In genomic region chr4:101617742-101618141, GRCm38 (mm10) we compare ENCODE assay signal across 21 mouse cellular contexts. TPM values are rescaled to one million over a fixed set of nuclear protein-coding genes. Genes with fewer than 3 reads are reported as not detected.
DNase-seq lines count a peak whose midpoint lies in the region; ATAC-seq and TF ChIP-seq lines count a peak whose summit lies in the region.
"Had no signal": no experiment of that assay in that cellular context is flagged by ENCODE, and none has a peak within 500 bp of the region (broad histone marks: within the 10 kb centered on the region; RNA-seq: fewer than 3 reads in every experiment).

No protein-coding gene starts in this region.

- no peak overlapping the region for H3K4me2 ChIP-seq in kidney, postnatal 0 days (ENCODE audit: low read length)
- H3K4me2 ChIP-seq in midbrain, postnatal 0 days (ENCODE audit: low read depth, low read length, poor library complexity, severe bottlenecking): no peak overlapping the region
- no peak overlapping the region for H3K4me2 ChIP-seq in midbrain, embryonic 14.5 days (ENCODE audit: low read length)
- H3K4me2 ChIP-seq: embryonic facial prominence, embryonic 12.5 days; heart, embryonic 11.5 days; midbrain, embryonic 11.5 days had no signal

- WGBS in cerebellum, adult 2 months: 42% methylated on average over 2 of the region's 2 CpGs
- WGBS in kidney, postnatal 0 days: 66% methylated on average over 2 of the region's 2 CpGs
- 71% methylated on average over 2 of the region's 2 CpGs for WGBS in midbrain, postnatal 0 days
- WGBS in midbrain, embryonic 14.5 days: 71% methylated on average over 2 of the region's 2 CpGs

- no peaks in the 10 kb centered on the region for H3K9me3 ChIP-seq in kidney, postnatal 0 days (replicated peaks; ENCODE audit: low read length)
- no peaks in the 10 kb centered on the region for H3K9me3 ChIP-seq in midbrain, postnatal 0 days (ENCODE audit: low read length)
- H3K9me3 ChIP-seq in midbrain, embryonic 14.5 days (ENCODE audit: control insufficient read depth, low read length): no peaks in the 10 kb centered on the region
- H3K9me3 ChIP-seq: embryonic facial prominence, embryonic 12.5 days had no signal

- no peak overlapping the region for H3K27ac ChIP-seq in cerebellum, adult 2 months (ENCODE audit: insufficient read depth, low read length)
- H3K27ac ChIP-seq in kidney, postnatal 0 days: no peak overlapping the region
- no peak overlapping the region for H3K27ac ChIP-seq in midbrain, postnatal 0 days (ENCODE audit: low read depth, low read length)
- H3K27ac ChIP-seq in midbrain, embryonic 14.5 days (replicated peaks; ENCODE audit: low read depth, low read length): no peak overlapping the region
- H3K27ac ChIP-seq: embryonic facial prominence, embryonic 12.5 days; gastrocnemius, adult 2 months had no signal

- DNase-seq in cerebellum, adult 2 months: no peak
- DNase-seq in kidney, postnatal 0 days (ENCODE audit: low spot score): peak; percentile 1
- DNase-seq in kidney, postnatal 10 days: no peak
- peak; percentile 10 for DNase-seq in midbrain, postnatal 0 days (ENCODE audit: low spot score)
- DNase-seq in midbrain, embryonic 14.5 days: no peak
- no peak for DNase-seq in retina, postnatal 1 day
- DNase-seq: adrenal gland, adult 2 months; cerebellum, adult 18-20 months; cerebellum, postnatal 25 days; gastrocnemius, adult 2 months; kidney, adult 2 months; kidney, postnatal 14 days; lung, postnatal 14 days; right cerebral cortex, postnatal 14 days; thymus, postnatal 25 days had no signal

- no peaks in the 10 kb centered on the region for H3K36me3 ChIP-seq in kidney, postnatal 0 days (ENCODE audit: insufficient read depth, low read length)
- peaks cover 53% of the 10 kb centered on the region for H3K36me3 ChIP-seq in midbrain, postnatal 0 days (ENCODE audit: insufficient read depth, low read length)
- peaks cover 56% of the 10 kb centered on the region for H3K36me3 ChIP-seq in midbrain, embryonic 14.5 days (ENCODE audit: control insufficient read depth, insufficient read depth, low read length)
- H3K36me3 ChIP-seq: embryonic facial prominence, embryonic 12.5 days had no signal

- H3K27me3 ChIP-seq in cerebellum, adult 2 months (ENCODE audit: control insufficient read depth, insufficient read depth, low read length): no peaks in the 10 kb centered on the region
- no peaks in the 10 kb centered on the region for H3K27me3 ChIP-seq in kidney, postnatal 0 days (ENCODE audit: insufficient read depth, low read length)
- H3K27me3 ChIP-seq in midbrain, postnatal 0 days (ENCODE audit: insufficient read depth, low read length): no peaks in the 10 kb centered on the region
- no peaks in the 10 kb centered on the region for H3K27me3 ChIP-seq in midbrain, embryonic 14.5 days (ENCODE audit: control insufficient read depth, insufficient read depth, low read length)
- H3K27me3 ChIP-seq: embryonic facial prominence, embryonic 12.5 days had no signal

- H3K4me1 ChIP-seq in cerebellum, adult 2 months (ENCODE audit: control insufficient read depth, insufficient read depth, low read length): no peaks in the 10 kb centered on the region
- no peaks in the 10 kb centered on the region for H3K4me1 ChIP-seq in kidney, postnatal 0 days (replicated peaks; ENCODE audit: insufficient read depth, low read length)
- no peaks in the 10 kb centered on the region for H3K4me1 ChIP-seq in midbrain, postnatal 0 days (ENCODE audit: insufficient read depth, low read length)
- no peaks in the 10 kb centered on the region for H3K4me1 ChIP-seq in midbrain, embryonic 14.5 days (ENCODE audit: control insufficient read depth, insufficient read depth, low read length)
- H3K4me1 ChIP-seq: embryonic facial prominence, embryonic 12.5 days had no signal

- H3K9ac ChIP-seq in kidney, postnatal 0 days (ENCODE audit: low read depth, low read length): no peak overlapping the region
- no peak overlapping the region for H3K9ac ChIP-seq in midbrain, postnatal 0 days (replicated peaks; ENCODE audit: low read length, poor library complexity, severe bottlenecking)
- H3K9ac ChIP-seq in midbrain, embryonic 14.5 days (replicated peaks; ENCODE audit: low read length): no peak overlapping the region
- H3K9ac ChIP-seq: embryonic facial prominence, embryonic 12.5 days had no signal

- ATAC-seq in cerebellum, adult (ENCODE audit: insufficient number of reproducible peaks, low FRiP score, low TSS enrichment): no peak
- no peak for ATAC-seq in kidney, postnatal 0 days (replicated peaks; ENCODE audit: low FRiP score, low read depth)
- ATAC-seq in midbrain, postnatal 0 days (ENCODE audit: low FRiP score): no peak
- no peak for ATAC-seq in midbrain, embryonic 14.5 days (ENCODE audit: low FRiP score, low TSS enrichment)
- ATAC-seq: CD4-positive, CD25-positive, alpha-beta regulatory T cell, adult 4 months; hindbrain, embryonic 16.5 days had no signal

- TF ChIP-seq POLR2A in cerebellum, adult 2 months (IDR thresholded peaks at IDR 0.05; ENCODE audit: borderline replicate concordance, insufficient read depth, low read length): no peak

- H3K4me3 ChIP-seq in cerebellum, adult 2 months (replicated peaks; ENCODE audit: insufficient read depth, low read depth, low read length): no peak overlapping the region
- H3K4me3 ChIP-seq in kidney, postnatal 0 days (replicated peaks; ENCODE audit: low read depth, low read length): no peak overlapping the region
- no peak overlapping the region for H3K4me3 ChIP-seq in midbrain, postnatal 0 days (ENCODE audit: low read depth, low read length)
- H3K4me3 ChIP-seq in midbrain, embryonic 14.5 days (replicated peaks; ENCODE audit: low read depth, low read length): no peak overlapping the region
- H3K4me3 ChIP-seq: embryonic facial prominence, embryonic 12.5 days; gastrocnemius, adult 2 months had no signal

- peak; percentile 25; the same call in 1 of the 2 replicates for TF ChIP-seq CTCF in cerebellum, adult 2 months (IDR thresholded peaks at IDR 0.05; ENCODE audit: borderline replicate concordance, insufficient read depth, low read depth, low read length)
- peak; percentile 31; the same call in 1 of the 2 replicates for TF ChIP-seq CTCF in kidney, postnatal 0 days (IDR thresholded peaks at IDR 0.05; ENCODE audit: low read depth)
- peak; percentile 52 for TF ChIP-seq CTCF in midbrain, postnatal 0 days (IDR thresholded peaks at IDR 0.05)

RNA-seq across cellular contexts. Expression of gene Leprot, which starts 29.8 kb away (rescaled TPM):
- 30.7 and 33.3 TPM in 2 replicates for polyA plus RNA-seq in cerebellum, adult 2 months (2012; rRNA removed)
- 113 and 117 TPM in 2 replicates for polyA plus RNA-seq in kidney, postnatal 0 days (2015; fragmentation: Nextera tagmentation; extraction: Ambion mirVana)
- total RNA-seq in midbrain, postnatal 0 days (2014; rRNA removed): 60.2 and 75.0 TPM in 2 replicates
- polyA plus RNA-seq in midbrain, postnatal 0 days (2015; fragmentation: Nextera tagmentation; extraction: Ambion mirVana): 90.3 and 92.8 TPM in 2 replicates
- 88.0 and 102 TPM in 2 replicates for polyA plus RNA-seq in midbrain, embryonic 14.5 days (2014; fragmentation: Nextera tagmentation; extraction: Ambion mirVana)

Comparison
In these comparisons a context has a peak if more than half of its experiments do, and no peak if none do; other contexts are left out.
1. DNase-seq: peak in kidney, postnatal 0 days (single experiment) and midbrain, postnatal 0 days (single experiment); none in cerebellum, adult 2 months (0 of 2), kidney, postnatal 10 days (single experiment), midbrain, embryonic 14.5 days (single experiment) and retina, postnatal 1 day (single experiment).
2. Peak in every context shown above with its lines, with median percentiles within 50 percentile points of each other: CTCF ChIP-seq.